Mouse (Mus musculus) cortical plate, adult 2 months (tissue): ENCODE results near the gene Mgp. TPM values are rescaled to one million over a fixed set of nuclear protein-coding genes. Genes with fewer than 3 reads are reported as not detected.

Source experiments
- H3K27ac ChIP-seq: fragments of 200-500 bp; 2 replicates; pipeline ENCODE4 v1.5.1; 2012; ENCODE audit warnings: low read length, control low read depth, inconsistent platforms; ENCODE audit not compliant: insufficient read depth
- H3K4me1 ChIP-seq: fragments of 200-500 bp; 2 replicates; pipeline ENCODE4 v1.6.1; 2011; ENCODE audit warnings: low read length; ENCODE audit not compliant: control insufficient read depth, insufficient read depth
- H3K4me3 ChIP-seq: fragments of 200-500 bp; 2 replicates; pipeline ENCODE4 v1.5.1; 2011; ENCODE audit warnings: mild to moderate bottlenecking, low read length, control low read depth; ENCODE audit not compliant: insufficient read depth
- CTCF ChIP-seq: fragments of 200-500 bp; IDR thresholded peaks from 2 replicates; pipeline ENCODE4 v1.5.1; 2011; ENCODE audit warnings: mild to moderate bottlenecking, control low read depth, low read length; ENCODE audit not compliant: insufficient read depth; ENCODE audit errors: extremely low read depth
- POLR2A ChIP-seq: fragments of 200-500 bp; IDR thresholded peaks from 2 replicates; pipeline ENCODE4 v1.6.1; 2011; ENCODE audit warnings: mild to moderate bottlenecking, low read length, control low read depth; ENCODE audit not compliant: insufficient read depth; ENCODE audit errors: extremely low read depth
- polyA plus RNA-seq: library from polyadenylated mRNA; depleted of rRNA; stranded (reverse); fragments of >200 nt; gene quantifications from 2 replicates; pipeline ENCODE4 v1.2.3, GENCODE M21; 2012

Gene Mgp
- polyA plus RNA-seq, 1 experiment, result 207 TPM

- no peak overlapping the region for H3K27ac ChIP-seq
- H3K4me1 ChIP-seq, result no peaks in the 10 kb centered on the region
- H3K4me3 ChIP-seq, result no peak overlapping the region
- TF ChIP-seq POLR2A (no peak), CTCF (no peak)
Measured at GRCm38 (mm10) chr6:136883431-136883915, 7.8 kb upstream of the Mgp start.

GRCm38 (mm10) chr6:136881678-136882077 is 6.1 kb upstream of the Mgp start:
- TF ChIP-seq CTCF (no peak), POLR2A (no peak)
- H3K4me1 ChIP-seq, result no peaks in the 10 kb centered on the region
- H3K27ac ChIP-seq, result no peak overlapping the region
- no peak overlapping the region for H3K4me3 ChIP-seq

- no peak overlapping the region for H3K4me3 ChIP-seq
- H3K27ac ChIP-seq, result no peak overlapping the region
- TF ChIP-seq POLR2A (no peak), CTCF (no peak)
- 0 out of 2 replicates have a peak, but pooled peaks cover 3% of the 10 kb centered on the region for H3K4me1 ChIP-seq
Measured at GRCm38 (mm10) chr6:136874599-136874998, 1.0 kb downstream of the Mgp start.

- no peak overlapping the region for H3K4me3 ChIP-seq
- TF ChIP-seq POLR2A (no peak), CTCF (no peak)
- H3K27ac ChIP-seq, result no peak overlapping the region
- H3K4me1 ChIP-seq, result peaks cover 1% of the 10 kb centered on the region; the same call in 1 of the 2 replicates
Measured at GRCm38 (mm10) chr6:136868921-136869320, 6.7 kb downstream of the Mgp start.

GRCm38 (mm10) chr6:136866150-136866549 is 9.5 kb downstream of the Mgp start:
- no peak overlapping the region for H3K27ac ChIP-seq
- TF ChIP-seq CTCF (no peak), POLR2A (no peak)
- H3K4me3 ChIP-seq, result no peak overlapping the region
- peaks cover 2% of the 10 kb centered on the region; the same call in 1 of the 2 replicates for H3K4me1 ChIP-seq

GRCm38 (mm10) chr6:136865360-136865759 is 10.3 kb downstream of the Mgp start:
- no peak overlapping the region for H3K4me3 ChIP-seq
- no peak for TF ChIP-seq POLR2A
- no peak for TF ChIP-seq CTCF
- no peak overlapping the region for H3K27ac ChIP-seq
- H3K4me1 ChIP-seq, result peaks cover 3% of the 10 kb centered on the region; the same call in 1 of the 2 replicates

- H3K4me1 ChIP-seq, result peaks cover 2% of the 10 kb centered on the region; the same call in 1 of the 2 replicates
- no peak overlapping the region for H3K27ac ChIP-seq
- H3K4me3 ChIP-seq, result no peak overlapping the region; the same call in 1 of the 2 replicates
- TF ChIP-seq CTCF (peak; percentile 58; the same call in 1 of the 2 replicates), POLR2A (no peak)
Measured at GRCm38 (mm10) chr6:136861020-136861419, 14.6 kb downstream of the Mgp start.

- no peak overlapping the region for H3K27ac ChIP-seq
- TF ChIP-seq CTCF (no peak), POLR2A (no peak)
- H3K4me3 ChIP-seq, result no peak overlapping the region
Measured at GRCm38 (mm10) chr6:136858420-136858819, 17.2 kb downstream of the Mgp start.

GRCm38 (mm10) chr6:136857873-136858260 is 17.8 kb downstream of the Mgp start:
- no peak for TF ChIP-seq CTCF
- no peak for TF ChIP-seq POLR2A
- Histone ChIP-seq H3K27ac (no peak overlapping the region), H3K4me1 (peaks cover 2% of the 10 kb centered on the region; the same call in 1 of the 2 replicates), H3K4me3 (no peak overlapping the region)

More at GRCm38 (mm10) chr6:136858420-136858819, 17.2 kb downstream of the Mgp start:
- peaks cover 2% of the 10 kb centered on the region; the same call in 1 of the 2 replicates for H3K4me1 ChIP-seq

- Histone ChIP-seq H3K4me3 (no peak within 1 kb of the TSS), H3K4me1 (peaks cover 2% of the 10 kb centered on the region; the same call in 1 of the 2 replicates), H3K27ac (no peak within 1 kb of the TSS)
- no peak for TF ChIP-seq CTCF
- TF ChIP-seq POLR2A, result no peak
Measured at GRCm38 (mm10) chr6:136857186-136857872, 18.3 kb downstream of the Mgp start, which contains the start of gene Art4. TSS of gene Art4 (minus strand) at chr6:136857733.
